Mouse (Mus musculus) lung, postnatal 0 days (tissue): ENCODE results near the gene Pcbp3.

Experiments
- CTCF ChIP-seq: IDR thresholded peaks from 2 replicates; pipeline ENCODE4 v1.5.1; 2016; ENCODE audit warnings: antibody characterized with exemption, mild to moderate bottlenecking
- EP300 ChIP-seq: IDR thresholded peaks from 2 replicates; pipeline ENCODE4 v1.6.1; 2016; ENCODE audit warnings: antibody characterized with exemption, mild to moderate bottlenecking, control low read depth

GRCm38 (mm10) chr10:76734979-76735378, 226.7 kb downstream of the Pcbp3 start:
- peak; percentile 93 for TF ChIP-seq CTCF
- no peak for TF ChIP-seq EP300
